Mouse (Mus musculus) gastrocnemius, adult 2 months (tissue): Measurements from ENCODE around the gene Ptbp1. TPM values are rescaled to one million over a fixed set of nuclear protein-coding genes. Genes with fewer than 3 reads are reported as not detected.
A peak's percentile ranks its signal among the peaks of the same experiment; 100 is the strongest.

Experiments
- DNase-seq: peaks from one replicate; pipeline ENCODE4 v3.0.0; 2022
- H3K27ac ChIP-seq: fragments of 200-600 bp; 2 replicates; pipeline ENCODE4 v1.8.1; 2022; ENCODE audit warnings: mild to moderate bottlenecking
- H3K4me3 ChIP-seq: fragments of 200-600 bp; 2 replicates; pipeline ENCODE4 v1.8.1; 2022; ENCODE audit warnings: mild to moderate bottlenecking, moderate library complexity
- CTCF ChIP-seq: fragments of 200-600 bp; IDR thresholded peaks from 2 replicates; pipeline ENCODE4 v1.8.1; 2022; ENCODE audit warnings: antibody characterized with exemption, mild to moderate bottlenecking, moderate library complexity
- intact Hi-C: fragments of 180-260 bp; cut with DNase I; formaldehyde crosslinking; loops from one replicate; pipeline ENCODE4 v1.15.1; 2025
- total RNA-seq, 2 experiments: library from RNA; stranded (reverse); gene quantifications; 2 replicates each; pipeline ENCODE4 v1.2.3; 2021

The Ptbp1 gene
- total RNA-seq, 2 experiments from 2014 or later: 18.8 to 25.1 TPM

DNA sequence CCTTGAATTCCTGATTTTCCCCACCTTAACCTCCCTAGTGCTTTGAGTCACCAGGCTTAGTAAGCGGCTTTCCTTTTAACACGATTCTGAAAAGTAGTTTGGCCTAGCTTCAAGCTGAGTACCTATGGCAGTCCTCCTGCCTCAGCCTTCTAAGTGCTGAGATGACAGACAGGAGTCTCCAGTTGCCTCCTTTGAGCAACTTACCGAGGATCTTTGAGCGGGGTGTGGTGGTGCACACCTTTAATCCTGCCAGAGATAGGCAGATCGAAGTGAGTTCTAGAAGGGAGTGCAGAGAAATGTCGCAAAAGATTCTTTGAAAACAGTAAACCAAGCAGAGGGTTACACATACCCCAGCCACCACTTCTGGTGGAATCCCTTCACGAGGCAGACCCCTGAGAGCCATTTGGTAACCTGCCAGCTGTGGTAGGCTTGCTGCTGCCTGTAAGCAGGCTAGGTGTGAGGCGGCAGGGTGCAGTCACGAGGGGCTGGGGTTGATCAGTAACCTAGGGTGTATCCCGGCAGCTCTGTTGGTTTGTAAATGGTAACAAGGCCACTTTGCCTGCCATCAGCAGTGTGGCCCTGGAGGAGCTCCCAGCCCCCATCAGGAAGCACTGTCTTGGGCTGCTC lies 1.4 kb downstream of the Ptbp1 start:
- H3K4me3 ChIP-seq: peak overlapping the region; percentile 95
- no peak for TF ChIP-seq CTCF
- intact Hi-C loops: no loop called here
- DNase-seq: no peak
- peak overlapping the region; percentile 100 for H3K27ac ChIP-seq

DNA sequence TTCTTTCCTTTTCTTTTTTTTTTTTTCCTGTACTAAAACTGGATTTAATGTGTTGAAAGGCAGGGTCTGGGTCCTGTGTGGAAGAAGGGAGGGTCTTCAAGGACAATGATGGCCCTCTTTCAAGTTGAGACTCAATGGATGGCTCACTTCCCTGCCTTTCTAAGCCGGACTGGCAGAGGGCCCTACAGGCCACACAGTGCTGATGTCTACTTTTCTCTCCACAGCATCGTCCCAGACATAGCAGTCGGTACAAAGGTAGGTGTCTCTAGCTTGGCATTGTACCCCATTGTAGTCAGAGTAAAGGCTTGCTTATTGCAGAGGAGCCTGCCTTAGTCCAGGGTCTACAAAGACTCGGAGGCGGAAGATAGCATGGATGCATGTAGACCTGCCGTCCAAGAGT lies 2.1 kb downstream of the Ptbp1 start:
- peak overlapping the region; percentile 95 for H3K4me3 ChIP-seq
- DNase-seq: no peak
- intact Hi-C loops: no loop called here
- H3K27ac ChIP-seq: peak overlapping the region; percentile 100
- no peak for TF ChIP-seq CTCF

DNA sequence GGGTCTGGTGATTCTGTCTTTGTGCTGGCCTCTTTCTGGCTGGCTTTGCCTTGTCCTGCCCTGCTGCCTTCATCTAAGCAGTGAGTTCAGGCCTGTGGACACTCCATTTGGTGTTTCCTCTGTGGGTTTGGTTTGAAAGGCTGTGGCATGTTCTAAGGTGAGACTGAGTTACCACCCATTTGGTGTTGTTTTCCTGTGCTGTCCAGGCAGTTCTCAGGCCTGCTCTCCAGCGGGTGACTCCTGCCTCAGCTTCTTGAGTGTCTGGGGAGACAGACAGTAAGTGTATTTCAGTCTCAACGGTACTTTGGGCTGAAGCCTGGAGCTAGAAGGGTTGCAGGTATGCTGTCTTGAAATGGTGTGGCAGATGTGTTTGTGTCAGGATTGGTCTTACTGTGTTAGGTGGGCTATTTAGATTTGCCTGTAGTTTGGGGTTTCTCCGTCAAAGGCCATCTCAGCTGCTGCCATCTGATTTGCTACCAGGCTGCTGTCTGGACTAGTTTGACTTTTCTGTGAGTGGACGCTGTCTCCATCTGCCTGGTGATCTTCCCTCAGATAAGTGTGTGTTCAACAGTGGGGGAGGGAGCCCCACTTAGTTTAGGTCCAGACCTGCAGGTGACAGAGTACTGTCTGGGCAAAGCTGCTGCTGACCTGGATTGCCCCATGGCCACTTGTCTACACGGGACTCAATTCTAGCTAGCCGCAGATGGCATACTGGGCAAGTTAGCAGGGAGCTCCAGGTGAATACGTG lies 2.7 kb downstream of the Ptbp1 start:
- Histone ChIP-seq H3K27ac (peak overlapping the region; percentile 100), H3K4me3 (peak overlapping the region; percentile 95)
- no peak for DNase-seq
- intact Hi-C loops: no loop called here
- no peak for TF ChIP-seq CTCF

DNA sequence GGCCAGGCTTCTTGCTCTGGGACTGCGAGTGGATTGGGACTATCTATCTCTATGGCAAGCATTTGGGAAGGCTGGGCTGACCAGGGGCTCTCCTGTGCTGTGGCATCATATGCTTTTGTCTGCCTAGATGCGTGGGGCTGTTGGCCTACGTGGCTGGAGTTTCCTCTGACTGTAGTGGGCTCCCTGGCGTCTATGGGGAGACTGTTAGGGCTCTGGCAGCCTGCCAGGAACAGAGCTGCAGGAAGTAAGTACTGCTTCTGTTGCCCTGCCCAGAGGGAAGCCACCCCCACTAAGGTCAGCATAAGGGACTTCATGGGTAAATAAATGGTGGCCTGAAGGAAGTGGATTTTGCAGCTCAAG lies 3.2 kb downstream of the Ptbp1 start:
- H3K27ac ChIP-seq: peak overlapping the region; percentile 100
- intact Hi-C loops: no loop called here

DNA sequence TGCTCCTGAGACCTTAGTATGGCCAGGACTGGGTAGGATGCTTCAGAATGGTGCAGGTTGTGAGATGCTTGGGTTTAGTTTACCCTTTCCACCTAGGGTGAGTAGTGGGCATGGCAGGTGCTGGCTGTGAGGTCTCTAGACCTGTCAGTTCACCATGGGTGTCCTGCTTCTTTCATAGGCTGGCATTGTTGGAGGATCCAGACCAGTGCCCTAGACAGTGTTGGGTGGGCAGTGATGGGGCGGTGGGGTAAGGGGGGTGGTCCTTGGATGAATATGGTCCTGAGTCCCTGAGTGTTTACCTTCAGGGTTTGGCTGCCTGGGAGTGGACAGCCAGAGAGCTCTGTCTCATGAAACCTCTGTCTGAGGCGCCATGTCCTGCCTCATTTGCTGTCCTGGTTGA lies 3.7 kb downstream of the Ptbp1 start:
- no peak for DNase-seq
- Histone ChIP-seq H3K4me3 (peak overlapping the region; percentile 95), H3K27ac (peak overlapping the region; percentile 100; the same call in 1 of the 2 replicates)
- no peak for TF ChIP-seq CTCF
- intact Hi-C loops: no loop called here

More for the DNA sequence above, 3.2 kb downstream of the Ptbp1 start:
- peak; percentile 73 for DNase-seq
- no peak for TF ChIP-seq CTCF
- H3K4me3 ChIP-seq: peak overlapping the region; percentile 95

DNA sequence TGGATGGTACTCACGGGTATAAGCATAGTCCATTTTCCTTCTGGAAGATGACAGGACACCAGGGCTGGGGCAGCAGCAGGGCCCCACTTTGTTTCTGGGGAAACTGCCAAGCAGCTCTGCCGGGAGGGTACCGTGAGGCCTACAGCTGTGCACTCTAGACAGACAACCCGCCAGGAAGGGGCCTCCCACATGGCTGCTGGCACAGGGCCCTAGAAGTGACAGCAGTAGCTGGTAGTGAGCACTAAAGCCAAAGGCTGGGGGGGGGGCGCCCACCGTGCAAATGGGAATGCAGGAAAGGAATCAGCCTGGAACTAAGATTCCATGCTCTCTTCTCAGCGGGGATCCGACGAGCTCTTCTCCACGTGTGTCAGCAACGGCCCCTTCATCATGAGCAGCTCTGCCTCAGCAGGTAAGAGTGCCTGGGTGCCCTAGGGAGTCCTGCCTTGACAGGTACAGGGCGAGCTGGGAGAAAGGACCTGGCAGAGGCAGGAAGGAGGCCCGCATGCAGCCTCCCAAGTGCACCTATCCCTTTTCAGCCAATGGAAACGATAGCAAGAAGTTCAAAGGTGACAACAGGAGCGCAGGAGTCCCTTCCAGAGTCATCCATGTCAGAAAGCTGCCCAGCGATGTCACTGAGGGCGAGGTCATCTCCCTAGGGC lies 4.3 kb downstream of the Ptbp1 start:
- H3K27ac ChIP-seq: peak overlapping the region; percentile 100; the same call in 1 of the 2 replicates
- DNase-seq: peak; percentile 70
- peak overlapping the region; percentile 95 for H3K4me3 ChIP-seq
- intact Hi-C loops: no loop called here
- TF ChIP-seq CTCF: no peak

DNA sequence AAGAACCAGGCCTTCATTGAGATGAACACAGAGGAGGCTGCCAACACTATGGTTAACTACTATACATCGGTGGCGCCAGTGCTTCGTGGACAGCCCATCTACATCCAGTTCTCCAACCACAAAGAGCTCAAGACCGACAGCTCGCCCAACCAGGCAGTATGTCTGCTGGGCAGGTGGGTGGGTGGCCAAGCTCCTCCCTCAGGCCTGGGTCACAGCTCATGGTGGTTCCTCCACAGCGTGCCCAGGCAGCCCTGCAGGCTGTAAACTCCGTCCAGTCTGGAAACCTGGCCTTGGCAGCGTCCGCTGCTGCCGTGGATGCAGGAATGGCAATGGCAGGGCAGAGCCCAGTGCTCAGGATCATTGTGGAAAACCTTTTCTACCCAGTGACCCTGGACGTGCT lies 4.9 kb downstream of the Ptbp1 start:
- intact Hi-C loops: no loop called here
- Histone ChIP-seq H3K27ac (peak overlapping the region; percentile 100; the same call in 1 of the 2 replicates), H3K4me3 (peak overlapping the region; percentile 95)
- DNase-seq: no peak
- no peak for TF ChIP-seq CTCF

DNA sequence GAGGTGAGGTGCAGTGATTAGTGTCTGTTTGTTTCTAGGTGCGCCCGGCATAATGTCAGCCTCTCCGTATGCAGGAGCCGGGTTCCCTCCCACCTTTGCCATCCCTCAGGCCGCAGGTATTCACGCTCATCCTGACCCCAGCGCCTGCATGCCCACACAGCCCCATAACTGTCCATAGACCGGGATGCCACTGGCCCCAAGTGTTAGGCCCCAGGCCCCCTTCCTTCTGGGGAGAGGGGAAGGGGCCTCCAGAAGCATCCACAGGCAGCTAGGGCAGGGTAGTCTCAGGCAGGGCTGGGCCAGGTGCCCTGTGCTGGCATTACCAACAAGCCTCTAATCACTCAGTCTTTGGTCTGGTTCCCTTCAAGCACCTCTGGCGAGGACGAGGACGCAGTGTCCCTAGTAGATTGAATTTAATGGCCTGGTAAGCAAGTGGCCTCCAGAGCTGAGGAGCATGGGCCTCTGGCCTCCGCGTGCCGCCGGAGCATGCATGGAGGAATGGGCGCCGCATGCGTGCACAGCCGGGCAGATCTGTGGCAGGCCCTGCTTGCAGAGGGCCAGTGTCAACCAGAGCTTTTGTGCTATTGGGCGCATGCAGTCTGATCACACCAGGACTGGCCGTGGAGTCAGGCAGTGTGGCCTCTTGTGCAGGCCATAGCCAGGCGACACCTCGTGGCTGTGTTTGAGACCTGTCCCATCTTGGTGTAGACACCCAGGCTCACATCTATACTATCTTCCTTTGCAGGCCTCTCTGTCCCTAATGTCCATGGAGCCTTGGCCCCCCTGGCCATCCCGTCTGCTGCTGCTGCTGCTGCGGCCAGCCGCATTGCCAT lies 6.1 kb downstream of the Ptbp1 start:
- intact Hi-C loops: no loop called here
- DNase-seq: no peak
- no peak overlapping the region for H3K4me3 ChIP-seq
- H3K27ac ChIP-seq: no peak overlapping the region
- no peak for TF ChIP-seq CTCF

DNA sequence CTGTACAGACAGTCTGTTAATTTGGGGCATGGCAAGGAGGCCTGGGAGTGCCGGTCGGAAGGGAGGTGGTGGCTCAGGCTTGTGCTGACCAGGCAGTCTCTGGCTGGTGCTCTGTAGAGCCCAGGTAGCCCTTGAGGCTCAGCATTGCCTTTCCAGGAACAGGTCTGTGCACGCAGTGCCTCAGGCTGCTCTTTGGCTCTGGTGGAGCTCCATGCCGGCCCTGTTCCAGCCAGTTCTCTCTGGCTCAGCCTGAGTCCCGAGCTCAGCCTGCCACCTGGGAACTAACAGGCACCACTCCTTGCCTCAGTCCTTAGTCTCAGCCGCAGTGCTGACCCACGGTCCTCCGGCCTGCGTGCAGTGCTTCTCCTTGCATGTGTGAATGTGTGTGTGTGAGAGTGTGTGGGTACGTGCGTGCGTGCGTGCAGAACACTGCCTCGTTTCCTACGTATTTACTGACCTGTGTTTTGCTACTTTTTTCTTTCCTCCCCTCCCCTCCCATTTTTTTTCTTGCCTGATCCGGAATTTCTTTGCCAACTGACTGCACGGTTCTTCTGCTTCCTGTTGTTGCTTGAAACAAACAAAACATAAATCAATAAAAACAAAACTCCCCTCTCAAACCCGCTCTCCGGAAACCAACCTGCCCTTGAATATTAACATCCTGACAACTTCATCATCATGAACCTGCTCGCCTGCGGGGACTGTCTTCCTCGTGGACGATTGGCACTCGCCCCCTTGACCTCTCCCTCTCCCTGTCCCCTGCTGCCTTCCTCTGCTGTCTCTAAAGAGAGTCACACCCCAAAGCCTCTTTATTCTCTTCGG lies 7.2 kb downstream of the Ptbp1 start:
- no peak for DNase-seq
- Histone ChIP-seq H3K4me3 (no peak overlapping the region), H3K27ac (no peak overlapping the region)
- TF ChIP-seq CTCF: no peak
- intact Hi-C loops: no loop called here

DNA sequence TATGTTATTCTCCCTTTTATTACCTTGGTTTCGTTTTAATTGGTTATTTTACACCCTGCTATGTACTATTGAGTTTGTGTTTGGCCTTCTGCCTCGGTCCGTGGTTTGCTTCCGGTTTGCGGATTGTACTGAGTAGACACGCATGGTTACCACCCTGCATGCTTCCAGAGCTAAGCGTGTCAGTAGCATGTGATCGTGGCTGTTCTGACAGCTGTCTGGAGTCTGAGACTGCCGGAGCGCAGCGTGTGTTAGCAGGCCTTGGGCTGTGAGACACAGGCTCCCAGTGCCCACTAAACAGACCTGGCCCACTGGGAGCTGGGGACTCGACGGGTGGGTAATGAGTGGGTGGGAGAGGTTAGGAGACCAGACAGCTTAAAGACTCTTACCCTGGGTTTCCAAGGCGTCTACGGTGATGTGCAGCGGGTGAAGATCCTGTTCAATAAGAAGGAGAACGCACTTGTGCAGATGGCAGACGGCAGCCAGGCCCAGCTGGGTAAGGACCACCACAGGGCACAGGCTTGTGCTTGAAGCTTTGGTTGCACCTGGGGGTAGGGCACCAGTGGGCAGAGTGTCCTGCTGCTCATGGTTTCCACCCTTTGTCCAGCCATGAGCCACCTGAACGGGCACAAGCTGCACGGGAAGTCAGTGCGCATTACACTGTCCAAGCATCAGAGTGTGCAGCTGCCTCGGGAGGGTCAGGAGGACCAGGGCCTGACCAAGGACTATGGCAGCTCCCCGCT lies 8.0 kb downstream of the Ptbp1 start:
- intact Hi-C loops: no loop called here
- Histone ChIP-seq H3K4me3 (no peak overlapping the region), H3K27ac (no peak overlapping the region)
- TF ChIP-seq CTCF: no peak
- DNase-seq: no peak

DNA sequence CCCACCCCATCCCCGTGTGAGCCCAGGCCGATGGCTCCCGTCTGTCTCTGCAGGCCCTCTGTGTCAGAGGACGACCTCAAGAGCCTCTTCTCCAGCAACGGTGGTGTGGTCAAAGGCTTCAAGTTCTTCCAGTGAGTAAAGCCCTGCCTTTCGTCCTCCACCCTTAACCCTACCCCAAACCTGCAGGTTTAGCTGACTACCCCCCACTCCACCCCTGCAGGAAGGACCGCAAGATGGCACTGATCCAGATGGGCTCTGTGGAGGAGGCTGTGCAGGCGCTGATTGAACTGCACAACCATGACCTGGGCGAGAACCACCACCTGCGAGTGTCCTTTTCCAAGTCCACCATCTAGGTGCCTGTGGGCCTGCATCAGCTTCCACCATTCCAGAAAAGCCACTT lies 8.7 kb downstream of the Ptbp1 start:
- intact Hi-C loops: no loop called here
- TF ChIP-seq CTCF: no peak
- no peak for DNase-seq
- no peak overlapping the region for H3K27ac ChIP-seq
- no peak overlapping the region for H3K4me3 ChIP-seq
